Mouse (Mus musculus) forebrain, embryonic 14.5 days (tissue): ENCODE measurements at regions not wholly inside any gene's neighbourhood (a gene's known extent, or its start where the extent isn't known, plus 50 kb on each side); places are given as distances from the start of the nearest gene placed in this dataset.
A peak's percentile ranks its signal among the peaks of the same experiment; 100 is the strongest.

Source experiments
- ATAC-seq: fragments of 200-750 bp; cut with Nextera tagmentation; 2 replicates; pipeline ENCODE4 v1.8.0; 2017; ENCODE audit warnings: mild to moderate bottlenecking, moderate library complexity
- DNase-seq: peaks from one replicate; pipeline ENCODE4 v3.0.0-alpha.2; 2015; ENCODE audit warnings: low spot score
- H3K27ac ChIP-seq: fragments of 300-500 bp; sonication (generic); 2 replicates; pipeline ENCODE4 v1.5.1; 2014; ENCODE audit warnings: low read depth, mild to moderate bottlenecking, control low read depth, low read length, moderate library complexity
- H3K27me3 ChIP-seq: fragments of 300-500 bp; sonication (generic); replicated peaks from 2 replicates; pipeline ENCODE4 v1.6.1; 2014; ENCODE audit warnings: low read length, control low read depth, mixed read lengths; ENCODE audit not compliant: control insufficient read depth, insufficient read depth
- H3K36me3 ChIP-seq: fragments of 300-500 bp; sonication (generic); 2 replicates; pipeline ENCODE4 v1.6.1; 2014; ENCODE audit warnings: low read length, control low read depth; ENCODE audit not compliant: control insufficient read depth, insufficient read depth
- H3K4me1 ChIP-seq: fragments of 300-500 bp; sonication (generic); 2 replicates; pipeline ENCODE4 v1.6.1; 2014; ENCODE audit warnings: antibody characterized with exemption, low read length, control low read depth; ENCODE audit not compliant: control insufficient read depth, insufficient read depth
- H3K4me2 ChIP-seq: fragments of 300-500 bp; sonication (generic); 2 replicates; pipeline ENCODE4 v1.6.1; 2014; ENCODE audit warnings: mild to moderate bottlenecking, control low read depth, low read length
- H3K4me3 ChIP-seq: fragments of 300-500 bp; sonication (generic); 2 replicates; pipeline ENCODE4 v1.5.1; 2014; ENCODE audit warnings: low read depth, low read length, control low read depth
- H3K9ac ChIP-seq: fragments of 300-500 bp; sonication (generic); 2 replicates; pipeline ENCODE4 v1.6.1; 2014; ENCODE audit warnings: mild to moderate bottlenecking, low read length, control low read depth, moderate library complexity
- H3K9me3 ChIP-seq: fragments of 300-500 bp; sonication (generic); replicated peaks from 2 replicates; pipeline ENCODE4 v1.6.1; 2016; ENCODE audit warnings: low read length, control low read depth, mixed read lengths; ENCODE audit not compliant: control insufficient read depth
- WGBS: fragments of 180-500 bp; shearing (Covaris S2); extraction: QIAGEN DNeasy Blood & Tissue Kit; methylation state at CpG from one replicate; pipeline ENCODE4 v1.1.7; 2014; 5-methylcytosine and 5-hydroxymethylcytosine counted together

- Histone ChIP-seq H3K4me2 (no peak overlapping the region), H3K9ac (no peak overlapping the region), H3K36me3 (no peaks in the 10 kb centered on the region), H3K9me3 (no peaks in the 10 kb centered on the region), H3K27me3 (no peaks in the 10 kb centered on the region), H3K4me3 (no peak overlapping the region), H3K27ac (no peak overlapping the region), H3K4me1 (0 out of 2 replicates have a peak, but pooled peaks cover 2% of the 10 kb centered on the region)
- peak; percentile 89 for DNase-seq
- 19% methylated on average over 7 of the region's 7 CpGs for WGBS
- ATAC-seq = peak; percentile 84
Measured at GRCm38 (mm10) chr9:66646226-66646625, 53.3 kb upstream of the Usp3 start.

DNA sequence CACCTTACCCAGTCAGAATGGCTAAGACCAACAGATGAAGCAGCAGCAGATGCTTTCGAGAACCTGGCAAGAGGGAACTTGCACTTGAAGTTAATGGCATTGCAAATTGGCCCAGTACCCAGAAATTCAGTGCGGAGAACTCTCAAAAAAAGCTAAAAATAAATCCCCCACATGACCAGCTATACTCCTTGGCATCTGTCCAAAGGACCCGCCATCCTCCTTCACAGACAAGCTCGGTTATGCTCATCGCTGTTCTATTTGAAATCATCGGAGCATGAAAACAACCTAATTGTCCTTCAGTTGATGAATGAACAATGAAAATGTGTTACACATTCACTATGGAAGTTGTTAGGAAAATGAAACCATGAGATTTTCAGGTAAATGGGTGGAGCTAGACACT is 58.4 kb upstream of the Usp3 start:
- ATAC-seq (peak; percentile 50; the same call in 1 of the 2 replicates), DNase-seq (peak; percentile 84)
- WGBS = 13% methylated on average over 6 of the region's 6 CpGs
- Histone ChIP-seq H3K4me2 (no peak overlapping the region), H3K27me3 (no peaks in the 10 kb centered on the region), H3K9ac (no peak overlapping the region), H3K9me3 (no peaks in the 10 kb centered on the region), H3K4me3 (no peak overlapping the region), H3K4me1 (peaks cover 7% of the 10 kb centered on the region; the same call in 1 of the 2 replicates), H3K27ac (no peak overlapping the region), H3K36me3 (no peaks in the 10 kb centered on the region)

DNA sequence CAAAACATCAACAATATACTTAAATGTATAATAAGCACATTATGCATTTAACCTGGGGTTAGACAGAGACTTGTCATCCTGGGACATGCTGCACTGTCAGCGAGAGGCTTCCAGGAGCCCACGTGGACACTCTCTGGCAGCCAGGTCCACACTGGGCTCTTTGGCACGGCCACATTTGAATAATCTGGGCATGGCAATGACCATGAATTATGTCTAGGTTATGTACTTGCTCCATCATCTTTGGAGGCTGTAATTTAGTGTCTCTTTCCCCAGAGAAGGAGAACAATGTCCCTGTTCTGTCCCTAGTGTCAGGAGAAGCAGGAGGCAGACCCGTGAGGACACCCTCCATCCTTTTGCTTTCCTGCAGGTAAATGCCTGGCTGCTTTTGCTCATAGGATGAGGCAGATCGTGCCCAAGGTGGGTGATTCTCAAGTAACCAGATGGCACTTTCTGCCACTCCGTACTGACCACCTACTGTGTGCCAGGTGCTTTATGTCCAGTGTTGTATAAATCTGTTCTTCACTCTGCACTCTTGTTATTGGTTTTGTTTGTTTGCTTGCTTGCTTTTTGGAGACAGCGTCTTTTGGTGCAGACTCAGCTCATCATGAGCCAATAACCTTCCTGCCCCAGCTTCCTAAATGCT is 56.2 kb upstream of the Car12 start:
- Histone ChIP-seq H3K4me3 (no peak overlapping the region), H3K4me2 (no peak overlapping the region), H3K4me1 (no peaks in the 10 kb centered on the region), H3K36me3 (no peaks in the 10 kb centered on the region), H3K9ac (no peak overlapping the region), H3K9me3 (no peaks in the 10 kb centered on the region), H3K27ac (no peak overlapping the region), H3K27me3 (no peaks in the 10 kb centered on the region)
- WGBS = 88% methylated on average over 7 of the region's 7 CpGs
- DNase-seq = no peak
- ATAC-seq = no peak

DNA sequence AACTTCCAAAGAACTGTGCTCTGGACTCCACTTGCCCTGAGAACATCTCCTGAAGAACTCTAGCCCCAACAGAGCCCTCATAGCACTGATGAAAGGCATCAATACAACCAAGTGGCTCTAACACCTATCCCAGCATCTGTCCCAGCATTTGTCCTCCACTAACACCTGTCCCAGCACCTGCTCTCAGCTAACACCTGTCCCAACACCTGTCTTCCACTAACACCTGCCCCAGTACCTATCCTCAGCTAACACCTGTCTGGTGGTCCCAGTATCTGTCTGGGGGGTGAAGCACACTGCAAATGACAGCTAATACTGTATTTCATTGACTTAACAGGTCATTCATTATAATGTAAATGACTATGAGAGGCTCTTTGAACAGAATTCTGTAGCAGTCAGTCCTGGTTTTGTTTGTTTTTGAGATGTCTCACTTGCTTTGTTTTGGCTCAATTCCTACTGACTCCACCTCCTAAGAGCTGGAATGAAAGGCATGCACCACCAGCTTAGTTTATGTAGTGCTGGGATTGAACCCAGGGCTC is 54.7 kb upstream of the Car12 start:
- DNase-seq (no peak), ATAC-seq (no peak)
- Histone ChIP-seq H3K4me2 (no peak overlapping the region), H3K4me3 (no peak overlapping the region), H3K27ac (no peak overlapping the region), H3K4me1 (no peaks in the 10 kb centered on the region), H3K9ac (no peak overlapping the region), H3K36me3 (no peaks in the 10 kb centered on the region), H3K9me3 (no peaks in the 10 kb centered on the region), H3K27me3 (no peaks in the 10 kb centered on the region)

DNA sequence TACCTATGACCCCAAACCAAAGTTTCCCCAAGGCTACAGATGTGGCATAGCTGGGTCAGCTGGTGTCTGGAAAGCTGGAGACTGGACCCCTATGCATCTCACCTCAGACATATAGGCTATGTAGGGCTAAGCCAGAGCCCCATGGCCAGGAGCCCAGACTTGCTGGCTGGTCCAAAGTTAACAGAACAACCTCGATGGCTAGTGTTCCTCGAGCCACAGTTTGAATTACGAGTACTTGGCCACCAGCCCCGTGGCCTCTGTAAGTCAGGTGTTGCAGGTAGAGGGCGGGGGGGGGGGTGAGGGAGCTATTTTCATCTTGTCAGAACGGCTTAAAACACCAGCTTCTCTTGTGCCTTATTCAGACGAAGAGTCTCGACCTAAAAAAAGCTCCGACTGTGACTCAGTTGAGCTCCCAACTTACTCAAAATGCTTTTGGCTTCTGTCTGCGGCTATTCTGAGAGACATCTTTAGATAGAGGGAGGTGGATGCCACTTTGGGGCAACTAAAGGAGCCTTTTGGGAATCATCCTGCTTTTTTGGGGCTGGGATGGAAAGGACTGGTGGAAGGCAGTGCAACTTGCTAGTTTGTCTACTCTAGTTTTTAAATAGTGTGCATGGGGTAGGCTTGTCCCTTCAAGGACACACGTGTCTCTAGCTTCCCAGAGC is 53.6 kb upstream of the Car12 start:
- Histone ChIP-seq H3K27ac (no peak overlapping the region), H3K9me3 (no peaks in the 10 kb centered on the region), H3K4me1 (no peaks in the 10 kb centered on the region), H3K4me2 (no peak overlapping the region), H3K9ac (no peak overlapping the region), H3K36me3 (no peaks in the 10 kb centered on the region), H3K27me3 (no peaks in the 10 kb centered on the region), H3K4me3 (no peak overlapping the region)
- ATAC-seq (no peak), DNase-seq (no peak)
- WGBS = 94% methylated on average over 11 of the region's 11 CpGs

GRCm38 (mm10) chr9:66661596-66661995 is 51.9 kb upstream of the Car12 start:
- Histone ChIP-seq H3K27ac (no peak overlapping the region), H3K9ac (no peak overlapping the region), H3K4me3 (no peak overlapping the region), H3K4me2 (no peak overlapping the region), H3K4me1 (no peaks in the 10 kb centered on the region), H3K27me3 (no peaks in the 10 kb centered on the region), H3K36me3 (no peaks in the 10 kb centered on the region), H3K9me3 (no peaks in the 10 kb centered on the region)
- ATAC-seq = no peak
- peak; percentile 51 for DNase-seq
- 66% methylated on average over 7 of the region's 7 CpGs for WGBS

DNA sequence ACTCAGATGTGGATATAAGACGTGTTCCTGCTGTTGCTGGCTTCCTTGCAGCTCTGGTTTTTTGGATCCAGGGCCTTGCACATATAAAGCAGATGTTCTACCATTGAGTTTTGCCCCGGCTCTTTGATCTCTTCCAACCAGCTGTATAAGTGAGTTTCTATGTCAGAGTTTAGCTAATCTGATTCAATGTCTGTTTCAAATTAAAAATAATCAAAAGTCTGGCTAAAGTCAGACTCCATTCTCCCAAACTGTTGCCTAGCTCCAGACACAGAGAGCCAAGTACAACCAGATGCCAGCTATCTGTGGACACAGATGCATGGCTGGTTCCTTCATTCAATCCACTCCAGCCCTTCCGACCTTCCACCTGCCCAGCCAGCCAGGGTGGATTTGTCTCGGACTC is 51.0 kb upstream of the Car12 start:
- Histone ChIP-seq H3K9me3 (no peaks in the 10 kb centered on the region), H3K36me3 (no peaks in the 10 kb centered on the region), H3K9ac (no peak overlapping the region), H3K4me1 (no peaks in the 10 kb centered on the region), H3K27ac (no peak overlapping the region), H3K27me3 (no peaks in the 10 kb centered on the region), H3K4me3 (no peak overlapping the region), H3K4me2 (no peak overlapping the region)
- DNase-seq = no peak
- WGBS = 79% methylated on average over 4 of the region's 4 CpGs
- no peak for ATAC-seq
